Mouse (Mus musculus) ES-CJ7 (cell line): ENCODE results near the gene Onecut1.
A peak's percentile ranks its signal among the peaks of the same experiment; 100 is the strongest.

Experiments
- DNase-seq: peaks from one replicate; pipeline ENCODE4 v3.0.0; 2011; ENCODE audit warnings: low read depth, low spot score

Onecut1 gene

GRCm38 (mm10) chr9:74860461-74860860 lies 1.3 kb upstream of the Onecut1 start:
- peak; percentile 44 for DNase-seq

DNA sequence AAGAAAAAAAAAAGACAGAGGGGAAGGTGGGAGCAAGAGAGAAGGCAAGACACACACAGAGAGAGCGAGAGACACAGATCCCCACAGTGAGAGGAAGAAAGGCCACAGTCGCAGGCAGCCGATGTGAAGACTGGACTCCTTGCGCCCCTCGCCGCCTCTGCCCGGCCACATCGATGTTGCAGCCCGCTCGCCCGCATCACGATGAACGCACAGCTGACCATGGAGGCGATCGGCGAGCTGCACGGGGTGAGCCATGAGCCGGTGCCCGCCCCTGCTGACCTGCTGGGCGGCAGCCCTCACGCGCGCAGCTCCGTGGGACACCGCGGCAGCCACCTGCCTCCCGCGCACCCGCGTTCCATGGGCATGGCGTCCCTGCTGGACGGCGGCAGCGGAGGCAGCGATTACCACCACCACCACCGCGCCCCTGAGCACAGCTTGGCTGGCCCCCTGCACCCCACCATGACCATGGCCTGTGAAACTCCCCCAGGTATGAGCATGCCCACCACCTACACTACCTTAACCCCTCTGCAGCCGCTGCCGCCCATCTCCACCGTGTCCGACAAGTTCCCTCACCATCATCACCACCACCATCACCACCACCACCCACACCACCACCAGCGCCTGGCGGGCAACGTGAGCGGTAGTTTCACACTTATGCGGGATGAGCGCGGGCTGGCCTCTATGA lies 517 bp downstream of the Onecut1 start:
- no peak for DNase-seq

GRCm38 (mm10) chr9:74862783-74863654 lies 1.3 kb downstream of the Onecut1 start:
- DNase-seq, result no peak

- no peak for DNase-seq
Measured at GRCm38 (mm10) chr9:74863655-74864443, 2.1 kb downstream of the Onecut1 start.

- DNase-seq, result no peak
Measured at GRCm38 (mm10) chr9:74864471-74864870, 2.8 kb downstream of the Onecut1 start.

- DNase-seq, result no peak
Measured at GRCm38 (mm10) chr9:74866596-74867313, 5.0 kb downstream of the Onecut1 start.

DNA sequence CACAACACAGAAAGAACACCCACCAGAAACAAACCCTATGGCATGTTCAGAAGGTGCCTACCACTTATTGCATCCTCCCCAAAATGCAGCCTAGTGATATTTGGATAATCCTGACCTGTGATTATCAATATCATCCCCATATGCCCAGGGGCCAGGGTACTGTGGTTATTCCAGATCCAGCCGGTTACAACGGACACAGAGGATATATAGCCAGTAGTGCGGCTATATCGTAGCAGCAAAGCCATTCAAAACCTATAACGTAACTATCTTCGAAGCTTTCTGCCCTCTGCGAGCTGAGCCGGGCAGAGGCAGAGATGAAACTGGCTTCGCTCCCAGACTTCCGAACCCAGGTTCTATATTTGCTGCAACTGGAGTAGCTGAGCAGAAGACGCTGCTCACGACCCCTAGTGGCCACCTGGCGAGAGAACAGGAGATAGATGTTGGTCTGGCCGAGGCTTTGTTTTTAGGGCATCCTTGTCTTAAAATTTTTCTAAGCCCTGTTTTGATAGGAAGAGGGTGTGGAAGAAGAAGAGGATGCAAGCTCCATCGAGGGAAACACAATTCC lies 6.0 kb downstream of the Onecut1 start:
- DNase-seq, result peak; percentile 78

- DNase-seq, result peak; percentile 80
Measured at GRCm38 (mm10) chr9:74868336-74868950, 6.7 kb downstream of the Onecut1 start.

- peak; percentile 73 for DNase-seq
Measured at GRCm38 (mm10) chr9:74870960-74871688, 9.4 kb downstream of the Onecut1 start.

GRCm38 (mm10) chr9:74876328-74876727 lies 14.6 kb downstream of the Onecut1 start:
- peak; percentile 52 for DNase-seq

GRCm38 (mm10) chr9:74877709-74878108 lies 16.0 kb downstream of the Onecut1 start:
- no peak for DNase-seq

DNA sequence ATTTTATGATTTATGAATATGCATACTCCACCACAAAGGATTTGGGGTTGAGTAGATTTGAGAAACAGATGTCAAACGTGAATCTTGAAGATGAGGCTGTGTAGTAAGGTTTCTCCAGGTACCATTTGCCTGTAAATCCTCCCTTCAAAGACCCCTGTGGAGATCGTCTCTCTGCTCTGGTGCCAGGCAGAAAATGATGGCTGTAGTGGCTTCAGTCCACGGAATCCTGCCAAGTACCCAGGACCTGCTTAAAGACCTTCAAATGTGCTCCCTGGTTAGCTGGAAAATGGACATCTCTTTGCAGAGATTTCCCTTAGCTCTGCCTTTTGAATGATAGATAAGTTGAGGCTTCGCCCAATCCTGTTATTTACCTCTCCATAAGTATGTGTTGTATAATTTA lies 26.1 kb downstream of the Onecut1 start:
- no peak for DNase-seq

DNA sequence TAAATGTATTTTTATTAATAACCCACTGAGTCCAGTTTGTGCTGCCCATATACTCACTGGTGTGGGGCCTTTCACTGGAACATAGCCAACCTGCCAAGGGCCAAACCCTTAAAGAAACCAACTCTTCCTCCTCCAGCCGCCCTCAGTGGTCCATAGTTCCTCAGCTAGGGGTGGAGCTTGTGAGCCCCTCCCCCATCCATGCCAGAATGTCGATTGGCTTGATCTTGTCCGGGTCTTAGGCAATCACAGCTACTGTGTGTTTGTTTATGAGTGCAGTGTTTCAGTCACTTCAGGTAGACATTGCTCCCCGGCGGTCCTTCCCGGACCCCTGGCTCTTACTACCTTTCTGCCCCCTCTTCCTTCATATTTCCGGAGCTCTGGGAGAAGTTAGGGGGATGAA lies 35.0 kb downstream of the Onecut1 start:
- no peak for DNase-seq

DNA sequence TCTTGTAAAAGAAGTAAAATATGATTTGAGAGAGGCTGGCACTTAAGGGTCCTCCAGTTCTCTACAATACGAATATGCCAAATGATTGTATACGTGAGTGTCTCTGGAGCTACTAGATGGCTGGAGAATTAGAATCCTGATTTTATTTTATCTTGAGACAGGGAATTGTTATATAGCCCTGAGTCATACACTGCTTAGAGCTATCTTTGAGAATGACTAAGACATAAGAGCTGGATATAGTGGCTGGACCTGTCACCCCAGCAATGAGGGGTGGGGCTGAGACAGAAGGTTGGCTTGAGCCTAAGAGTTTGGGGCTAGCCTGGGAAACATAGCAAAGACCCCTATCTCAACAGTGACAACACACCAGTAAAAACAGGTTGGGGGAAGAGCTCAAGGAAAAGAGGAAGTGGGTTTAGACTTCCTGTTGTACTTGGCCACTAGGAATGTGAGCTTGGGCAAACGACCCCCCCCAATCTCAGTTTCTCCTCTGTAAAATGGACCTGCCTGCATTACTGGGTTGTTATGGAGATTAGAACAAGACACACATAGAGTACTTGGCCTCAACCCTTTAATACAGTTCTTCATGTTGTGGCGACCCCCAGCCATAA lies 35.8 kb downstream of the Onecut1 start:
- no peak for DNase-seq

DNA sequence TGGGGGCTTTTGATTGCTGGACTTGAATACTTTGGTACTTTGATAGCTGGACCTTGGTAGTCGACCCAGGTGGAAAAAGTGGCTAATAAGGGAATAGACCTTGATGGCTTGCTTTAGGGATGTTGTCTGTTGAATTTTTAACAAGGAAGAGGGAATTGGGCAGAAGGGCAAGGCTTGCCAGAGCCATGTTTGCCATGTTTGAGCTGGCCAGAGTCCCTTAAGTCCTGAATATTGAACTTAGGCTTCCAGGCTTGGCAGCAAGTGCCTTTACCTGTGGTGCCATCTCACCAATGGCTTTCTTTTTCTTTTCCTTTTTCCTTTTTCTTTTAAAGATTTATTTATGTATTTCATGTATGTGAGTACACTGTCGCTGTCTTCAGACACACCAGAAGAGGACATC lies 38.4 kb downstream of the Onecut1 start:
- no peak for DNase-seq

DNA sequence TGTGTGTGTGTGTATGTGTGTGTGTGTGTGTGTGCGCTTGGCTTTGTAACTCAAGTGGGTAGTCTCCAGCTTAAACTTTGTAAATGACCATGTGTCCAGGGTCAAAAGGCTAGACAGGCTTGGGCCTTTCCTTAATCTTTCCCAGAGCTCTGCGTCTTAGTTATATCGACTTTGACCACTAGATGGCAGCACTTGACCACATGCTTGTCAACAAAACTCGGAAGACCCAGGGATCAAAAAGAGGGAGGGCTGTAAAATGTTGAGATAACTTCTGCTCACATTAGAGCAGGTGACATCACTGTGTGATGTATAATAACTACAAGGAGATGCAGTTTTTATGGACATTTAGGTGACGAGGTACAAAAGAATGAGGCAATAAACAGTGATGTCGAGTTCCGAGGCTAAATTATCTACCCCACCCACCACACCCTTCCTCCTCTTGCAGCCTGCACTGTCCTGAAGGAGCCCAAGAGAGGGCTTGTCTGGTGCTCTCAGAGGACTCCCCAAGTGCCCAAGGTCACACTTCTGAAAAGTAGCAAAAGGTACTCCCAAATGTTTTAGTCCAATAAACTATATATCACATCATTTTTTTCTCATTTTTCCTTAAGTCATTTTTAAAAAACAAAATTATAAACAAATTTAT lies 43.3 kb downstream of the Onecut1 start:
- DNase-seq, result peak; percentile 72

- peak; percentile 7 for DNase-seq
Measured at GRCm38 (mm10) chr9:74906951-74907350, 45.2 kb downstream of the Onecut1 start.

GRCm38 (mm10) chr9:74909245-74909644 lies 47.5 kb downstream of the Onecut1 start:
- DNase-seq, result no peak

GRCm38 (mm10) chr9:74910226-74910759 lies 48.6 kb downstream of the Onecut1 start:
- no peak for DNase-seq
